Mouse (Mus musculus) hindbrain, embryonic 16.5 days (tissue): ENCODE results near the gene Mcrip2. TPM values are rescaled to one million over a fixed set of nuclear protein-coding genes. Genes with fewer than 3 reads are reported as not detected.

Experiments
- ATAC-seq: fragments of 200-750 bp; cut with Nextera tagmentation; 2 replicates; pipeline ENCODE4 v1.8.0; 2017; ENCODE audit warnings: moderate TSS enrichment, moderate library complexity
- H3K27ac ChIP-seq: fragments of 300-500 bp; sonication (generic); 2 replicates; pipeline ENCODE4 v1.5.1; 2014; ENCODE audit warnings: low read depth, mild to moderate bottlenecking, control low read depth, low read length, moderate library complexity
- H3K27me3 ChIP-seq: fragments of 300-500 bp; sonication (generic); replicated peaks from 2 replicates; pipeline ENCODE4 v1.6.1; 2014; ENCODE audit warnings: low read length; ENCODE audit not compliant: control insufficient read depth, insufficient read depth
- H3K36me3 ChIP-seq: fragments of 300-500 bp; sonication (generic); 2 replicates; pipeline ENCODE4 v1.6.1; 2014; ENCODE audit warnings: mild to moderate bottlenecking, low read length, moderate library complexity, mixed read lengths; ENCODE audit not compliant: control insufficient read depth, insufficient read depth
- H3K4me1 ChIP-seq: fragments of 300-500 bp; sonication (generic); 2 replicates; pipeline ENCODE4 v1.6.1; 2014; ENCODE audit warnings: low read depth, low read length; ENCODE audit not compliant: control insufficient read depth, insufficient read depth
- H3K4me2 ChIP-seq: fragments of 300-500 bp; sonication (generic); 2 replicates; pipeline ENCODE4 v1.6.1; 2014; ENCODE audit warnings: mild to moderate bottlenecking, low read length, control low read depth, moderate library complexity
- H3K4me3 ChIP-seq: fragments of 300-500 bp; sonication (generic); 2 replicates; pipeline ENCODE4 v1.5.1; 2014; ENCODE audit warnings: mild to moderate bottlenecking, low read length, control low read depth, moderate library complexity
- H3K9ac ChIP-seq: fragments of 300-500 bp; sonication (generic); 2 replicates; pipeline ENCODE4 v1.6.1; 2014; ENCODE audit warnings: low read depth, mild to moderate bottlenecking, control low read depth, low read length, moderate library complexity
- H3K9me3 ChIP-seq: fragments of 300-500 bp; sonication (generic); 2 replicates; pipeline ENCODE4 v1.6.1; 2014; ENCODE audit warnings: mild to moderate bottlenecking, low read length, moderate library complexity; ENCODE audit not compliant: control insufficient read depth
- WGBS: fragments of 180-500 bp; shearing (Covaris S2); extraction: QIAGEN DNeasy Blood & Tissue Kit; methylation state at CpG from one replicate; pipeline ENCODE4 v1.1.7; 2014; 5-methylcytosine and 5-hydroxymethylcytosine counted together
- polyA plus RNA-seq: library from polyadenylated mRNA; unstranded; fragments of >200 nt; fragmentation: Nextera tagmentation; extraction: Ambion mirVana; gene quantifications from 2 replicates; pipeline ENCODE4 v1.2.1, GENCODE M21; 2015

The Mcrip2 gene
- polyA plus RNA-seq, 1 experiment from 2014 or later = 38.9 TPM

DNA sequence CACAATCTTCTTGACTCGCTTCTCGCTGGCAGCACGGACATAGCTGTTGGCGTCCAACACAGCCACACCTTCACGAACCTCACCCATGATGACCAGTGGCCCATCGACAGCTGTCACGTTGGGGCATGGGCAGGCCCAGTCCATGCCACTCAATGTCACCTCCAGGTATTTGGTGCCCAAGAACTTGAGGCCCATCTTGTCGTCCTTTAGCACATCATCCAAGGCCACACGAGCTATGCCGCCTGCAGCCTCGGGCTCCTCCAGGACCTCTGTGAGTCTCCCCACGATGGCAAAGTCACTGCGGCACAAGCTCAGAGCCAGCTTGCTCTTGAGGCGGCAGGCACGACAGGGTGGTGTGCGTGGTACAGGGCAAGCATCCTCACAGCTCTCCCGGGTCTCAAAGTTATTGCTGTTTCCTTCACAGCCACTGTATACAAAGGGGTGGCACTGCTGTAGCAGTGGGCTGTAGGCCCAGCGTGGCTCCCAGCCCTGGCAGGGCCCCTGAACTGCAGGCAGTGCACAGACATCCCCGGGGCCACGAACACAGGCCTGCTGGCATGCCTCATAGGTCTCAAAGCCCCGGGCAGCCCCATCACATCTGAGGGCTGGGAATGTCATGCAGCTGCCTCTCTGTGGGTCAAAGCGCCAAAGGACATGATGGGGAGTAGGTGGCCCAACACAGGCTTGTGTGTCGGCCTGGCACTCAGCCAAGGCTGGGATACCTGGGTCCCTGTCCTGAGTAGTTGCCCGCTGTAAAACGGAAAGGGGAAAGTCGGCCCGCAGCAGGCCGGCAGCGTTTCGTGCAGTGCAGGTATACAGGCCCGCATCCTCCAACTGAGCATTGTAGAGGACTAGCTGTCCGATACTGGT, 9.4 kb upstream of the Mcrip2 start:
- peaks cover 15% of the 10 kb centered on the region for H3K36me3 ChIP-seq
- peaks cover 26% of the 10 kb centered on the region for H3K4me1 ChIP-seq
- H3K9ac ChIP-seq = no peak overlapping the region
- 92% methylated on average over 32 of the region's 32 CpGs for WGBS
- no peak overlapping the region for H3K4me3 ChIP-seq
- no peak overlapping the region for H3K4me2 ChIP-seq
- no peaks in the 10 kb centered on the region for H3K9me3 ChIP-seq
- no peak for ATAC-seq
- H3K27me3 ChIP-seq = no peaks in the 10 kb centered on the region
- H3K27ac ChIP-seq = no peak overlapping the region

DNA sequence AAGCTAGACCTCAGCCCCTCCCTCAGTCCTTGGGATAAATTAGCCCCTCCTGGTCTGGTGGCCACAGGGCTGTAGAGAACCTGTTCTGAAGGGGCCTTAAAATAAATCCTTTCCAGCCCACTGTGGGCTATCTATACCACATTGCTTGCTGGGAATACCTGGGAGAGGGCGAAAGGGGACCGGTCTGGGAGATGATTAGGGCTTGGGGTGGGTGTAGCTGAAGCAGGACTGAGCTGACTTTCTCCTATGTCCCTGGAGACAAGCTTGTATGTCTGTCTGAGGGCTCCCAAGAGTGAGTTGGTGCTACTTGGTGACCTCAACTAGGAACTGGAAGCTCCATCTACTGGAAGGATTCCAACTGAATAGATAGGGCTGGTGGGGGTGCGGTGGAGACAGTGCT, 8.5 kb upstream of the Mcrip2 start:
- Histone ChIP-seq H3K9ac (no peak overlapping the region), H3K4me2 (no peak overlapping the region), H3K27ac (no peak overlapping the region), H3K27me3 (no peaks in the 10 kb centered on the region), H3K9me3 (no peaks in the 10 kb centered on the region), H3K4me1 (peaks cover 26% of the 10 kb centered on the region), H3K4me3 (no peak overlapping the region), H3K36me3 (peaks cover 15% of the 10 kb centered on the region)
- no peak for ATAC-seq
- WGBS = 92% methylated on average over 3 of the region's 3 CpGs

DNA sequence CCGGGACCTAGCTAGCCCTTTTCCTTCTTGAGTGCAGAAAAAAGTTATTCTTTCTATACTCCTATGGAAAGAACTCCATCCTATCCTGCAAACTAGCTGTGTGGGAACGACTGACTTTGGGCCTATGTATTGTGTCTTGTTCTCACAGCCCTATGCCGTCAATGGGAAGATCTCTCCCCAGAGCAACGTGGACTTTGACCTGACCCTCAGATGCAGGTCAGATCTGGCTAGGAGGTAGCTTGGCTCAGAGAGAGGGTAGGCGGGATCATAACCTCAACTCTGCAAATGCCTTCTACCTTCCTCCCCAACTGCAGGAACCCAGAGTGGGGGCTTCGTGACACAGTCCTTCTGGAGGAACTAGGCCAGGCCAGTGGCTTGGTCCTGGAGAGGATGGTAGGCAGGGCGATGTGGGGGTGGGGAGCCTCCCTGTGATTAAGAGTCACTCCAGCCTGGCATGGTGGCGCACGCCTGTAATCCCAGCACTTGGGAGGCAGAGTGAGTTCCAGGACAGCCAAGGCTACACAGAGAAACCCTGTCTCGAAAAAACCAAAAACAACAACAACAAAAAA, 7.9 kb upstream of the Mcrip2 start:
- Histone ChIP-seq H3K36me3 (peaks cover 15% of the 10 kb centered on the region), H3K4me3 (peak overlapping the region; percentile 86), H3K27ac (peak overlapping the region; percentile 97), H3K4me2 (peak overlapping the region; percentile 94), H3K9me3 (no peaks in the 10 kb centered on the region), H3K27me3 (no peaks in the 10 kb centered on the region), H3K9ac (peak overlapping the region; percentile 93), H3K4me1 (peaks cover 26% of the 10 kb centered on the region)
- no peak for ATAC-seq
- WGBS = 61% methylated on average over 10 of the region's 10 CpGs

DNA sequence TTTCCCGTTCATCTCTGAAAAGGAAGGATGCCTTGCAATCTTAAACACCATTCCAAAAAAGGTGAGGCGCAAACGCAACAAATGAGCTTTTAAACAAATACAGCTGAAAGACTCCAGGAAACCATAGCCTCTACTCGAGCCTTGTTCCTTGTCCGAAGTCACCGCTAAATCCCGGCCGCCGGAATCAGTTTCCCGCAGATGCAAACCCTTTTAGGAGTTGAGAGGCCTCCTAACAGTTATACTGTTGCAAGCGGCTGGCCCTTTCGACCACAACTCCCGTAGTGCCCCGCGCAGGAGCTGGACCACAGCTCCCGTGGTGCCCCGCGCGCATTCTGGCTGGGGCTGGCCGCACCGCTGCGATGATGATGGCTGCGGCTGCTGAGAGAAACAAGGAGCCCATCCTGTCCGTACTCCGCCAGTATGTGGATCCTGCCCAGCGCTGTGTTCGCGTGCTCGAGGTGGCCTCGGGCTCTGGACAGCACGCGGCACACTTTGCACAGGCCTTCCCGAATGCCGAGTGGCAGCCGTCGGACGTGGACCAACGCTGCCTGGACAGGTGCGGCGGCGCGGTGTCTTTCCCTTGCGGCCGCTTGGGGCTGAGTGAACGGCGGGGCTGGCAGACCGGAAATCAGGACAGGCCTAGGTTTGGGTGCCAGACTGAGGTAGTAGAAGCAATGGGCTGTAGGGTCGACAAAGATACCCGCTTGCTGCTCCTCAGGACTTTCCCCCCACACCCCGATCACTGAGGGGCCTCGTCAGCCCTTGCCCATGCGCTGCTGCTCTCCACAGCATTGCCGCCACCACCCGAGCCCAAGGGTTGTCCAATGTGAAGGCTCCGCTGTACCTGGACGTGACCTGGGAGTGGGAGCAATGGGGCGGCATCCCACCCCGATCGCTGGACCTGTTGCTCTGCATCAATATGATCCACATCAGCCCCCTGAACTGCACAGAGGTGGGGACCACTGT, 6.9 kb upstream of the Mcrip2 start:
- Histone ChIP-seq H3K27me3 (no peaks in the 10 kb centered on the region), H3K9me3 (no peaks in the 10 kb centered on the region), H3K4me3 (peak overlapping the region; percentile 86), H3K36me3 (peaks cover 15% of the 10 kb centered on the region), H3K4me1 (peaks cover 23% of the 10 kb centered on the region), H3K4me2 (peak overlapping the region; percentile 94), H3K27ac (peak overlapping the region; percentile 97), H3K9ac (peak overlapping the region; percentile 93)
- under 1% methylated on average over 59 of the region's 59 CpGs for WGBS
- ATAC-seq = peak; percentile 93

DNA sequence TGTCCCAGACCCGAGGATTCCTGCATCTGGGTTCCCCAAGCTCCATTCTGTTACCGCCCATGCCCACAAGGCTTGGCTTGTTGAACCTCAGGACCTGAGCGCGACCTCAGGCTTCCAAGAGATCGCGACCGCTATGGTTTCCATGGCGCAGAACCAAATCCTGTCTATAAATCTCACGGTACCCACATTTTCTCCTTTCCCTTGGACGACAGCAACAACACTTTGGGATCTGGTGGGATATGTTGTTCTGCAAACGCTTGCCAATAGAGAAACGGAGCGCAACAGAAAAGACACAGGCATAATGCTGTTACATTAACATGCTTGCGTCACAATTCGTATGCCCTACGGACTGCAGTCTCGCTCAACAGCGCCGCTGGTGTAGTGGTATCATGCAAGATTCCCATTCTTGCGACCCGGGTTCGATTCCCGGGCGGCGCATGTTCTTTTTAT, 6.2 kb upstream of the Mcrip2 start, which contains the start of gene Mettl26:
TSS of gene Mettl26 (plus strand) at position 354 of the 450 bp plus-strand sequence.
- Histone ChIP-seq H3K9me3 (no peaks in the 10 kb centered on the region), H3K27ac (peak within 1 kb of the TSS; percentile 97), H3K27me3 (no peaks in the 10 kb centered on the region), H3K9ac (peak within 1 kb of the TSS; percentile 93), H3K36me3 (peaks cover 15% of the 10 kb centered on the region), H3K4me2 (peak within 1 kb of the TSS; percentile 94), H3K4me3 (peak within 1 kb of the TSS; percentile 86), H3K4me1 (peaks cover 21% of the 10 kb centered on the region)
- under 1% methylated on average over 25 of the region's 25 CpGs for WGBS
- peak; percentile 78 for ATAC-seq

DNA sequence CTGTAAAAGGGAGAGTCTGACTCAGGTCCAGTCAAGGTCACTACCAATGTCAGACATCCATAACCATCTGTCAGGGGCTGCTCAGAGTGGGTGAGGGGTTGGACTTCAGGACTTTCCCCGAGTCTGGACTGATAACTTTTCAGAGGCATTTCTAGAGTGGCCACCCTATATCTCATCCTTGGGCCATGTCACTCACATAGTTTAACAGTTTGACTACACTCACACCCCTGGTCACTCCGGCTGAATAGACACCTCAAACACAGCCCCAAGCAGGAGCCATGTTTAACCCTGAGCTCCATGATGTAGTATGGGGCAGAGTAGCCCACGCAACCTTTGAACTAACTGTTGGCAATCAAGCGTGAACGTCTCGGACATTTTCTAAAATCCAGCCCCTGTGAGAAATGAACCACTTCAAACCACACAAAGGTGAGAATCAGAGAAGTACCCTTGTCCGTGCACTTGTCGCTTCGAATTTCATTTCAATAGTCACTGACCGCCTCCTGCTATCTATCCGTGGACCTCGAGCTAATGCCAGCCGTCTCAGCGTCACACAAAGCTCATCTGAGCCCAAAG, 5.7 kb upstream of the Mcrip2 start:
- Histone ChIP-seq H3K4me1 (peaks cover 21% of the 10 kb centered on the region), H3K27me3 (no peaks in the 10 kb centered on the region), H3K9me3 (no peaks in the 10 kb centered on the region), H3K27ac (peak overlapping the region; percentile 97), H3K36me3 (peaks cover 11% of the 10 kb centered on the region), H3K4me3 (peak overlapping the region; percentile 86), H3K4me2 (peak overlapping the region; percentile 94), H3K9ac (peak overlapping the region; percentile 73)
- no peak for ATAC-seq
- WGBS = 4% methylated on average over 14 of the region's 14 CpGs

DNA sequence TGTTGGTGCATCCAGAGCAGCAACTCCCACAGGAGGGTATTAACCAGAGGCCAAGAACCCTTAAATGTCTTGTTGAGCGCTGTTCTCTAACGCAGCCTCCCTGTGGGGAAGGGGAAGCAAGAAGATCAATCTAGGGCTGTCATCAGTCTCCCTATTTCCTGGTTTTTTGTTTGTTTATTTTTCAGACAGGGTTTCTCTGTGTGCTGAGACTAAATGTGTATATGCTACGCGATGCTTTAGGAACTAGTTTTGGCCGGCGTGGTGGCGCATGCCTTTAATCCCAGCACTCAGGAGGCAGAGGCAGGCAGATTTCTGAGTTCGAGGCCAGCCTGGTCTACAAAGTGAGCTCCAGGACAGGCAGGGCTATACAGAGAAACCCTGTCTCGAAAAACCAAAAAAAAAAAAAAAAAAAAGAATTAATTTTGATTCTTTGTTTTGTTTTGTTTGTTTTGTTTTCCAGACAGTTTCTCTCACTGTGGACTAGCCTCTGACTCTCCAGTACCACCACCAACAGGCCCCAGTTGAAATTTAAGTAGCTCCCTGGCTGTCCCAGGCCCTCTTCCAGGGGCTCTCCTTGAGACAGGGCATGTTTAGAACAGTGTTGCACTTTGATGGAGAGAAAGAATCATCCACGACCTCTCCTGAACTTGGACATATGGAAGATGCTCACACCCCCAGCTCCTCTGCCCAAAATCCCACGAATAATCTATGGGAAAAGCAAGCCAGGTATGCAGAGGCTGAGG, 5.0 kb upstream of the Mcrip2 start:
- 78% methylated on average over 11 of the region's 11 CpGs for WGBS
- Histone ChIP-seq H3K4me1 (peaks cover 25% of the 10 kb centered on the region), H3K9me3 (no peaks in the 10 kb centered on the region), H3K4me2 (peak overlapping the region; percentile 94), H3K27me3 (no peaks in the 10 kb centered on the region), H3K36me3 (peaks cover 8% of the 10 kb centered on the region), H3K27ac (peak overlapping the region; percentile 97), H3K4me3 (peak overlapping the region; percentile 86), H3K9ac (peak overlapping the region; percentile 73)
- no peak for ATAC-seq

DNA sequence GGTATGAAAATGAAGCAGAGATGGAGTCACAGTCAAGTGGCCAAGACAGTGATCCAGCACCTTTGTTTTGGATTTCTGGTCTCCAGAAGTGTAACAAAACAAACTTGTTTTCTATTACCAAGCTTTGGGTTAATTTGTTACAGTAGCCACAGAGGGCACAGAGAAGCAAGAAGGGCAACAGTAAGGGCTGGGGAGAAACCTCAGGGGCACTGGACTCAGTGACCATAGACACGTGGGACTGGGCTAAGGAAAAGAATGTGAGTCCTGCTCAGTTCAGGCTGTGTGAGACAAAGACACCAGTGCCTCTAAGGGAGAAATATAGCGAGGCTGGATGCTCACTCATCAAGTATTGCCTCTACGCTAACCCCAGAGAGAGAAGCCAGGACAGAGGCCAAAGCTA, 4.1 kb upstream of the Mcrip2 start:
- Histone ChIP-seq H3K9ac (no peak overlapping the region), H3K9me3 (no peaks in the 10 kb centered on the region), H3K36me3 (no peaks in the 10 kb centered on the region), H3K4me2 (no peak overlapping the region), H3K27me3 (no peaks in the 10 kb centered on the region), H3K4me1 (peaks cover 30% of the 10 kb centered on the region), H3K4me3 (no peak overlapping the region), H3K27ac (no peak overlapping the region)
- ATAC-seq = no peak
- 85% methylated on average over 3 of the region's 3 CpGs for WGBS
